Comparison of ENCODE assay signal across 8 mouse cellular contexts in the genomic region with DNA sequence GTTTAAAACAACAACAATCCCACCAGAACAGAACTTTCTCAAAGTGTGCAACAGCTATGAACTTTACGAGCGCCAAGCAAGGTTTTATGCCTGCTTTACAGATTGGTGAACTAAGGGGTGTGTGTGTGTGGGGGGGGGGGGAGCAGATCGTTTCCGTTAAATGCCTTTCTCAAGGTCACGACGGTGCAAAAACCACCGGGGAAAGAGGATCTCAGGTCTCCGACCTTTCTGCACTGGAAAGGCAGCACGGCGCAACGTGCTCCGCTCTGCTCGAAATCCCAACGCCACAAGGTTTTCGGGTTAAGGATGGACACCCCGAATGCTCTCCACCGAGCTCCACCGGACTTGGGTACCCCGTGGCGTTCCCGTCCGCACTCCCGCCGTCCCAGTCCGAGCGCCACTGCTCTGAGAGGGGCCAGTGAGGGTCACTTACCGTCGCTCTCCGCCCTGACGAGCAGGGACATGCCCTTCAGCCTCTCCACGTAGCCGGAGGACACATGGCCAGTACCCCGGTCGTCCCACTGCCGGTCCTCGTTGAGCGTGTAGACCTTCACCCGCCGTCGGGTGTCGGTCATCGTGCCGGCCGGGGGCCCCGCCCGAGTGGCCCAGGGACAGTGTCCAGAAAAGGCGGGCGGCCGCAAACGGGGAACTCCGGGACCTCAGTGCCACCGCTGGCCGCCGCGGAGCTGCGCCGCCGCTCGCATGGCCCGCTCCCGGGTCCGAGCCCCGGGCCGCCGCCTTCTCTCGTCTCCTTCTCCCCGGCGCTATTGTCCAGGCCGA. TPM values are rescaled to one million over a fixed set of nuclear protein-coding genes. Genes with fewer than 3 reads are reported as not detected.
DNase-seq lines count a peak whose midpoint lies in the region; ATAC-seq lines count a peak whose summit lies in the region.

No protein-coding gene starts in this region.

- peak overlapping the region; percentile 99 for H3K27ac ChIP-seq in hindbrain, embryonic 12.5 days
- H3K27ac ChIP-seq in limb, embryonic 12.5 days: peak overlapping the region; percentile 99
- H3K27ac ChIP-seq in midbrain, embryonic 10.5 days (replicated peaks): peak overlapping the region; percentile 99

- H3K27me3 ChIP-seq in hindbrain, embryonic 12.5 days: no peaks in the 10 kb centered on the region
- no peaks in the 10 kb centered on the region for H3K27me3 ChIP-seq in limb, embryonic 12.5 days
- no peaks in the 10 kb centered on the region for H3K27me3 ChIP-seq in midbrain, embryonic 10.5 days (ENCODE audit: low read depth, poor library complexity, severe bottlenecking)

- H3K9me3 ChIP-seq in hindbrain, embryonic 12.5 days (replicated peaks): no peaks in the 10 kb centered on the region
- H3K9me3 ChIP-seq in limb, embryonic 12.5 days: no peaks in the 10 kb centered on the region
- no peaks in the 10 kb centered on the region for H3K9me3 ChIP-seq in midbrain, embryonic 10.5 days (replicated peaks)

- peaks cover 18% of the 10 kb centered on the region for H3K4me1 ChIP-seq in hindbrain, embryonic 12.5 days
- peaks cover 23% of the 10 kb centered on the region for H3K4me1 ChIP-seq in limb, embryonic 12.5 days (replicated peaks)
- H3K4me1 ChIP-seq in midbrain, embryonic 10.5 days: peaks cover 31% of the 10 kb centered on the region

- peak overlapping the region; percentile 97 for H3K9ac ChIP-seq in hindbrain, embryonic 12.5 days
- peak overlapping the region; percentile 98 for H3K9ac ChIP-seq in limb, embryonic 12.5 days (replicated peaks)

- H3K36me3 ChIP-seq in hindbrain, embryonic 12.5 days: peaks cover 9% of the 10 kb centered on the region; the same call in 1 of the 2 replicates
- peaks cover 22% of the 10 kb centered on the region for H3K36me3 ChIP-seq in limb, embryonic 12.5 days
- peaks cover 41% of the 10 kb centered on the region for H3K36me3 ChIP-seq in midbrain, embryonic 10.5 days

- WGBS in hindbrain, embryonic 12.5 days: under 1% methylated on average over 67 of the region's 69 CpGs
- WGBS in limb, embryonic 12.5 days: under 1% methylated on average over 69 of the region's 69 CpGs
- WGBS in midbrain, embryonic 10.5 days: under 1% methylated on average over 68 of the region's 69 CpGs

- DNase-seq in right cerebral cortex, adult 18-20 months: peak; percentile 12
- no peak for DNase-seq in right cerebral cortex, postnatal 4 days
- peak; percentile 46 for DNase-seq in cerebellum, adult 8-10 months
- DNase-seq in frontal cortex, postnatal 36 days (ENCODE audit: low spot score in 2 of 2): peak; percentile 10 to 16
- peak; percentile 56 for DNase-seq in midbrain, embryonic 10.5 days (ENCODE audit: low spot score)
- peak; percentile 21 to 77 for DNase-seq in spleen, postnatal 4 days (ENCODE audit: low spot score in 2 of 2)

- H3K4me2 ChIP-seq in hindbrain, embryonic 12.5 days (replicated peaks): peak overlapping the region; percentile 93
- peak overlapping the region; percentile 85 for H3K4me2 ChIP-seq in limb, embryonic 12.5 days

- peak; percentile 30 for ATAC-seq in hindbrain, embryonic 12.5 days (ENCODE audit: low FRiP score)
- ATAC-seq in limb, embryonic 12.5 days (ENCODE audit: insufficient number of reproducible peaks, insufficient read depth, low FRiP score, low TSS enrichment, low read depth): peak; percentile 14; the same call in 1 of the 2 replicates

- peak overlapping the region; percentile 98 for H3K4me3 ChIP-seq in hindbrain, embryonic 12.5 days
- peak overlapping the region; percentile 99 for H3K4me3 ChIP-seq in limb, embryonic 12.5 days (replicated peaks)
- H3K4me3 ChIP-seq in midbrain, embryonic 10.5 days: peak overlapping the region; percentile 100

RNA-seq across cellular contexts. Expression of gene Ppp4r3a, which starts 1.0 kb away (rescaled TPM):
- 67.6 and 74.7 TPM in 2 replicates for polyA plus RNA-seq in hindbrain, embryonic 12.5 days (2016; fragmentation: Nextera tagmentation; extraction: Ambion mirVana)
- 67.9 and 76.3 TPM in 2 replicates for polyA plus RNA-seq in limb, embryonic 12.5 days (2016; fragmentation: Nextera tagmentation; extraction: Ambion mirVana)
- 51.5 and 52.1 TPM in 2 replicates for polyA plus RNA-seq in midbrain, embryonic 10.5 days (2016; fragmentation: Nextera tagmentation; extraction: Ambion mirVana)

RNA-seq across cellular contexts. Expression of gene Ccdc88c, which starts 53.6 kb away (rescaled TPM):
- polyA plus RNA-seq in hindbrain, embryonic 12.5 days (2016; fragmentation: Nextera tagmentation; extraction: Ambion mirVana): 15.0 and 17.7 TPM in 2 replicates
- 4.2 and 4.3 TPM in 2 replicates for polyA plus RNA-seq in limb, embryonic 12.5 days (2016; fragmentation: Nextera tagmentation; extraction: Ambion mirVana)
- 14.8 and 15.8 TPM in 2 replicates for polyA plus RNA-seq in midbrain, embryonic 10.5 days (2016; fragmentation: Nextera tagmentation; extraction: Ambion mirVana)
